20 mouse cellular contexts compared by ENCODE assay signal in genomic region chr10:107344200-107344599, GRCm38 (mm10).
DNase-seq lines count a peak whose midpoint lies in the region; ATAC-seq and TF ChIP-seq lines count a peak whose summit lies in the region.
"Had no signal": no experiment of that assay in that cellular context is flagged by ENCODE, and none has a peak within 500 bp of the region (broad histone marks: within the 10 kb centered on the region; RNA-seq: fewer than 3 reads in every experiment).

No protein-coding gene starts in this region.

- WGBS in heart, embryonic 13.5 days: 43% methylated on average over 3 of the region's 3 CpGs
- WGBS in heart, postnatal 0 days: 29% methylated on average over 3 of the region's 3 CpGs

- no peaks in the 10 kb centered on the region for H3K36me3 ChIP-seq in heart, embryonic 13.5 days
- no peaks in the 10 kb centered on the region for H3K36me3 ChIP-seq in heart, postnatal 0 days (replicated peaks; ENCODE audit: control insufficient read depth, insufficient read depth, low read length)
- H3K36me3 ChIP-seq: forebrain, embryonic 10.5 days; heart, embryonic 12.5 days; hindbrain, embryonic 12.5 days; hindbrain, embryonic 15.5 days had no signal

- no peak overlapping the region for H3K9ac ChIP-seq in heart, embryonic 13.5 days
- H3K9ac ChIP-seq in heart, postnatal 0 days (replicated peaks; ENCODE audit: low read depth, low read length): no peak overlapping the region
- H3K9ac ChIP-seq: heart, embryonic 12.5 days; hindbrain, embryonic 12.5 days; hindbrain, embryonic 15.5 days had no signal

- H3K4me3 ChIP-seq in heart, embryonic 13.5 days: no peak overlapping the region
- no peak overlapping the region for H3K4me3 ChIP-seq in heart, postnatal 0 days (ENCODE audit: low read depth, low read length)
- H3K4me3 ChIP-seq: forebrain, embryonic 10.5 days; heart, embryonic 12.5 days; hindbrain, embryonic 12.5 days; hindbrain, embryonic 15.5 days had no signal

- no peak for TF ChIP-seq EP300 in heart, postnatal 0 days (IDR thresholded peaks at IDR 0.05; ENCODE audit: low read depth)

- H3K4me1 ChIP-seq in heart, embryonic 13.5 days: peaks cover 4% of the 10 kb centered on the region; the same call in 1 of the 2 replicates
- no peaks in the 10 kb centered on the region for H3K4me1 ChIP-seq in heart, postnatal 0 days (ENCODE audit: control insufficient read depth, insufficient read depth)
- H3K4me1 ChIP-seq: heart, embryonic 12.5 days; hindbrain, embryonic 12.5 days had no signal

- no peak overlapping the region for H3K27ac ChIP-seq in heart, embryonic 13.5 days (replicated peaks)
- no peak overlapping the region for H3K27ac ChIP-seq in heart, postnatal 0 days (ENCODE audit: low read depth)
- H3K27ac ChIP-seq: forebrain, embryonic 10.5 days; hindbrain, embryonic 12.5 days; hindbrain, embryonic 15.5 days had no signal

- no peak for TF ChIP-seq CTCF in heart, postnatal 0 days (IDR thresholded peaks at IDR 0.05; ENCODE audit: low read depth)

- H3K27me3 ChIP-seq in heart, embryonic 13.5 days (replicated peaks): no peaks in the 10 kb centered on the region
- no peaks in the 10 kb centered on the region for H3K27me3 ChIP-seq in heart, postnatal 0 days (ENCODE audit: control insufficient read depth, insufficient read depth, low read length)
- H3K27me3 ChIP-seq: heart, embryonic 12.5 days; hindbrain, embryonic 12.5 days; hindbrain, embryonic 15.5 days had no signal

- H3K9me3 ChIP-seq in heart, embryonic 13.5 days: no peaks in the 10 kb centered on the region
- no peaks in the 10 kb centered on the region for H3K9me3 ChIP-seq in heart, postnatal 0 days (replicated peaks; ENCODE audit: control insufficient read depth, low read length)
- H3K9me3 ChIP-seq: forebrain, embryonic 10.5 days; heart, embryonic 12.5 days; hindbrain, embryonic 12.5 days; hindbrain, embryonic 15.5 days had no signal

- peak overlapping the region; percentile 25 for H3K4me2 ChIP-seq in heart, embryonic 13.5 days
- peak overlapping the region; percentile 28; the same call in 1 of the 2 replicates for H3K4me2 ChIP-seq in heart, postnatal 0 days (ENCODE audit: low read depth, low read length)
- H3K4me2 ChIP-seq: heart, embryonic 12.5 days; hindbrain, embryonic 12.5 days; hindbrain, embryonic 15.5 days had no signal

- no peak for ATAC-seq in heart, embryonic 13.5 days (ENCODE audit: extremely low read depth, insufficient number of reproducible peaks, low FRiP score, low TSS enrichment)
- ATAC-seq in heart, postnatal 0 days (ENCODE audit: insufficient read depth, low read depth): no peak
- ATAC-seq: CD4-positive, CD25-positive, alpha-beta regulatory T cell, adult 4 months; forebrain, embryonic 14.5 days; intestine, postnatal 0 days had no signal

- no peak for DNase-seq in heart, adult 18-20 months
- DNase-seq in heart, postnatal 0 days (ENCODE audit: low spot score): no peak
- DNase-seq in heart, adult 8-10 months (ENCODE audit: low spot score): no peak
- peak; percentile 50 for DNase-seq in retina, embryonic 14.5 days (ENCODE audit: low spot score)
- no peak for DNase-seq in retina, postnatal 1 day
- DNase-seq: adrenal gland, adult 2 months; adrenal gland, postnatal 14 days; cerebellum, adult 11 months; cerebellum, adult 2 months; cerebellum, postnatal 14 days; gastrocnemius, postnatal 25 days; heart, postnatal 14 days had no signal
